Mouse (Mus musculus): ENCODE data around the gene Med4.

The Med4 gene

DNA sequence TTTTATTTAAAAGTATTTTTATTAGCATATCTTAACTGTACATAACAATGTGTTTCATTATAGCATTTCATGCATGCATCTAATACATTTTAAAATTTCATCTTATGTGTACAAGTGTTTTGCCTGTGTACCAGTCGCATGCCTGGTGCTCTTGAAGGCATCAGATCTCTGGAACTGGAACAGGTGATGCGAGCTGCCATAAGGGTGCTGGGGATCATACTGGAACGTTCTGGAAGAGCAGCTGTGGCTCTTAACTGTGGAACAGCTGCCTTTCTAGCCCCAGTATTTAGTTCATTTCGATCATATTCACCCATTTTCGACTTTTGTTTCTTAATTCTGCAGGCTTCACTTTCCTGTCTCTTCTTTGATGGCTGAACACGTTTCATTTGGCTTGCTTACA is 41.3 kb downstream of the Med4 start:
- in situ Hi-C loops (cut with MboI; ENCODE audit: unreplicated experiment in 2 of 2), result no loop called here

DNA sequence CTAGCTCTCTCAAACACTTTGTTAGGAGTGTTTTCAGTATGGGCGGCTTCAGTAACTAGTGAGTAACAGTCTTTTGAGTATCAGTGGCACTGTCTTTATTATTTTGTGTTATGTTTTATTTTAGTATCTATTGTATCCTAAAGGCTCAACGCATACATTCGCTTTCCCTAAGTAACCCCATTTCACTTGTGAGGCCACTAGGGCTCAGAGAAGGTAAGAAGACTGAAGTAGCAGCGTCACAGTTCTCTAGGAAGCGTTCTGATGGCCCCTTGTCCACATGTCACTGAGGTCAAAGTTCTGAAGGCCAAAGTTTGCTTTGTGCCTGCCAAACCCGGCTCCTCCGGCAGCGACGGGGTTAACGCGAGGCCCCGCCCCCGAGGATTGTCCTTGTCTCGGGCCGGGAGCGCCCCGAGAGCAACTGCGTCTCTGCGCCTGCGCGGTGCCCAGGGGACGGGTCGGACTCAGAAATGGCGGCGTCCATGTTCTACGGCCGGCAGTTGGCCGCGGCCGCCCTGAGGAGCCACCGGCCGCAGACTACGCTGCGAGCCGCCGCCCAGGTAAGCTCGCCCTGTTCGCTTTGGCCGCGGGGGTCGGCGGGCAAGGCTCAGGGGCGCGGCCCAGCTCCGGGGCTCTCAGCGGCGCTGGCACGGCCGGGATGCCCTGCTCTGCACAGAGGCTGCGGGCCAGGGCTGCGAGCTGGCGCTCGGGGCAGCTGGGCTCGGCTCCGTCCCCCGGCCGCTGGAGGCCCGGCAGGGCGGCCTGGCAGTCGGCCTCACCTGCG is 42.7 kb downstream of the Med4 start:
- in situ Hi-C loops (cut with MboI; ENCODE audit: unreplicated experiment in 2 of 2), result no loop called here

DNA sequence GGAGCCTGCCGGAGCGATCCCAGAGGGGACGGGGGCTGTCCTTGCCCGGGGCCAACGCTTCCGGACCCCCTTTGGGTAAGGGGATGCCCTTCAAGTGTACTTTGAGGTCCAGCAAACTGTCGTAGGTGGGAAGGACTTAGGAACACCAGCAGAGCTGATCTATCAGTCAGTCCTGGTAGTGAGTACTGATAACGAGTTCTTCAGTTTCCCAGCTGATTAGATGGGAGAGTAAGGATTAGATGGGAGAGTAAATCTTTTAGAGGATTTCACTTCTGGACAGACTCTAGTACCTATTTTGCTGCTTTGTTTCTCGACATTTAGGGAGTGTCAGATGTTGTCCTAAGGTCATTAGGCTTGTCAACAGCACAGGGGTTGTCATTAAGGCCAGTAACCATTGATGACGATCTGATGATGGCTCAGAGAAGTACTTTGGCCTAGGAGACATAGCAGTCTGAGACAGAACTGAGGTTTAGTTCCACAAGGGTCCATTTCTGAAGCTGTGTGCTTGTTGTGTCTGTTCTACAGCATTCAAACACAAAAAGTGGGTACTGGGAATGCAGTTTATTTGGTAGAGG is 43.4 kb downstream of the Med4 start:
- in situ Hi-C loops (cut with MboI; ENCODE audit: unreplicated experiment in 2 of 2), result no loop called here

Measured in v-Abl transformed pro-B cells (cell line).